Mouse (Mus musculus): Measurements from ENCODE around the gene Ssh2.
"Not testable (repeated sequence)": the region's sequence is repeated elsewhere in the genome, so short reads cannot be mapped to it uniquely, and the experiment has no call there.

The Ssh2 gene

DNA sequence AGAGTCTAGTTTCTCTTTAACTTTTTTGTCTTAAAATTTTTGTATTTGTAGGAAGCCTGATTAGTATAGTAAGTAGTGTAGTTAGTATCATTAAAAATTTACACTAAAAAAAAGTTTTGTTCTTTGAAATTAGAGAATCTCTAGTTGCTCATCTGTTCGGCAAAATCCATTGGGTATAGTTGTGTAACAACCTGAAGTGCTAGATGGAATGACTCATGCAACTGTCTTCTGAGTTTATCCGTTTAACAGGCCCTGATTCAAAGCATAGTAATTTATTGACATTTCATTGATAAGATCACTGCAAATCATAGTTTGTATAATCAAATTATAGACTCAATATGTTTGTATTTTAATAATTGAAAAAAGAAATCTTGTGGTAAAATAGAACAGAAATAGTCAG lies 14.7 kb downstream of the Ssh2 start:
- no peak for DNase-seq (ENCODE audit: low read depth, low spot score)

DNA sequence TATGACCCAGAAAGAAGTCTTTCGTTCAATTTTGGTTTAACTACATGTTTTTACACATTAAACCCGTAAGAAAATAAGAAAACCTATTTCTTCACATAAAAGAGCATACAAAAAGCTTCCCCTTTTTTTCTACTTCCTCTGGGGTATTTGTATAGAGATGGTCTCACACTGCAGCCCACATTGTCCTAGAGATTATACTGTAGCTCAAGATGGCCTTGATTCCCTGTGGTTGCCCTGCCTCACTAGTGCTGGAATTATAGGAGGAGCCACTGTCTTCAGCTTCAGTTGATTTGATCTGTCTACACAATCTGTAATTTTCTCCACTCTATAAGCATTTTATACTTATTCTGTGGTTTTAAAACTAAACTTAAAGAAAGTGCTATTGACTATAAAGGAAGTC lies 15.4 kb downstream of the Ssh2 start:
- no peak for DNase-seq (ENCODE audit: low read depth, low spot score)

DNA sequence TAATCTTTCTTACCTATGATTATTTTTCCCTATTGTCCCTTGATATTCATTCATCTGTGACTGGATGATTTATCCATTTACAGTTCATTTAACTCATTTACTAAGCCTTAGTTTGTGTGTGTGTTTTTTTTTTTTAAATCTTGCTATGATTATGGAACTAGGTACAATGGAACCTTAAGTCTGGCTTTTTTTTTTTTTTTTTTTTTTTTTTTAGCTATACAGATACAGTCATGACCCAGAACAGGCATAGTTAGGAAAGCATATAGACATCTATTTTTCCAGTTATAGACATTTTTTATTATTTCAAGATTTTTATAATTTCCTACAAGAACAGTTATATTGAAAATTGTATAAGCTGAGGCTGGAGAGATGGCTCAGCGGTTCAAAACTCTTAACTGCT lies 19.2 kb downstream of the Ssh2 start:
- no peak for DNase-seq (ENCODE audit: low read depth, low spot score)

DNA sequence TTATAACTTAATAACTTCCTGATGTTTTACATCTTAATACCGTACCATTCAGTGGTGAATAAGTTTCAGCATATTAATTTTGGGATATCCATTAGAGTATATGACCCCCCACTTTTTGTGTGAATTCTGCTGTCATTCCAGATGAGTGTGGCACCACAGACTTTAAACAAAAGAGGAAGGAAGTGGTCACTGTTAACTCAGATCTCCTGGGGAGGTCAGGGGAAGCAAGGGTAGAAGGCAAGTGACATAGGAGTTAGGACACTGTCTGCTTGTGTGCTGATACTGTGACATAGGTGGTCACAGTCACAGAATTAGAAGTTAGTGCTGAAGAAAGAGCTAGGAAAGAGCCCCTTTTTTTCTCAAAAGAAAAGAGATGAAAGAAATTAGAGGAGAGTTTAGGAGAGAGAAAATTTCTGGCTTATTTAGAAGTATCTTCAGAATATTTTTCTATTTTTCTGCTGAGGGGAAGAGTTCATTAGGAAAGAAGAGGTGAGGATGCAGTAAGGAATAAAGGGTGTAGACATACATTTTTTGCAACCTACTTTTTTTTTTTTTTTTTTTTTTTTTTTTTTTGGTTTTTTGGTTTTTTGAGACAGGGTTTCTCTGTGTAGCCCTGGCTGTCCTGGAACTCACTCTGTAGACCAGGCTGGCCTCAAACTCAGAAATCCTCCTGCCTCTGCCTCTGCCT lies 23.7 kb downstream of the Ssh2 start:
- DNase-seq (ENCODE audit: low read depth, low spot score) = peak; percentile 60

DNA sequence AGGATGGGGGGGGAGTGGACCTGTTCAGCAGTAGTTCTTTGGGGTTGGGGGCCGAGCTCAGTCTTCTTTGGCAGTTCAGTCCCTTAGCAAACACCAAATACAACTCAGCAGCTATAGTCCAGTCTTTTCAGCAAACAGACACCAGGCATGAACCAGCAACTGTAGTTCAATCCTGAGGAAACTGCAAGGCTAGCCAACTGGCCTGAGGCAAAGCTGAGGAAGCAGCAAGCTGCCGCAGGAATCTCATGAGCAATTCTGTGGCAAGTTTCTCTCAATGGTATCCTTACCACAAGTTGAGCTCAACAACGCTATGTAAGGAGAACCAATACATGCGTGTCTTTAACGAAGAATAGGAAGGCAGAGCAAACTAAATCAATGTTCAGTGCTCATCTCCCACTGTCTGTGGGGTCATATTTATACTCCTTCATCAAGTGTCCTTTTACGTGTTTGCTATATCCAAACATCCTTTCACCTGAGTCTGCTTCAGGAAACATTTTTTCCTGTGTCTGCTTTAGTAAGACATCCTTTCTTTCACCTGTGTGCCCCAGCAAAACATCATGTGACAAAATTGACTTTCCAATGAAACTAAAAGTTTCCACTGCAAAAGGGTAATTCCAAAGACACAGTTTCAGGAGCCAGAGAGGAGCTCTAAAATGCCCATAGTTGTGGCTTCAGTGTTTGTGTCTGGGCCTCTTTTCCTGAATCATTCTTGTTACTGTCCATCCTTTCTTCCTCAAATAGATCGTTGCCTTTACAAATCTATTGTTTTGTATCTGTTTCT lies 24.6 kb downstream of the Ssh2 start:
- no peak for DNase-seq (ENCODE audit: low read depth, low spot score)

DNA sequence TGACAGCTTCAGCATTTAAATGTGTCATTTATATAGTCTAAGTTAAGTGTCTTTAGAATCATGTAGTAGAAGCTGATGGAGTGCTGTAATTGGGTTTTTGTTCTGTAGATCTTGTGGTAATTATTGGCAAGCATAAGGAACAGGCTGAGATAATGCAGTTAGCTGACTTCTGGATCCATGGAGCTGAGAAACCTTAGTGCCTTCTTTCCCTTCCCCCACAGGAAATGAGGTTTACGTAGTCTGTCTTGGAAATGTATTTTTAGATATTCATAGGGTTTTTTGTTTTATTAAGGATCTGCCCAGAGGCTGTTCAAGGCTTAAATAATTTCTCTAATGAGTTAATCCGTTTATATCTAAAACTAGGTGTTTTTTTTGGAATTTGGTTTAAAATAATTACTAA lies 26.8 kb downstream of the Ssh2 start:
- no peak for DNase-seq (ENCODE audit: low read depth, low spot score)

DNA sequence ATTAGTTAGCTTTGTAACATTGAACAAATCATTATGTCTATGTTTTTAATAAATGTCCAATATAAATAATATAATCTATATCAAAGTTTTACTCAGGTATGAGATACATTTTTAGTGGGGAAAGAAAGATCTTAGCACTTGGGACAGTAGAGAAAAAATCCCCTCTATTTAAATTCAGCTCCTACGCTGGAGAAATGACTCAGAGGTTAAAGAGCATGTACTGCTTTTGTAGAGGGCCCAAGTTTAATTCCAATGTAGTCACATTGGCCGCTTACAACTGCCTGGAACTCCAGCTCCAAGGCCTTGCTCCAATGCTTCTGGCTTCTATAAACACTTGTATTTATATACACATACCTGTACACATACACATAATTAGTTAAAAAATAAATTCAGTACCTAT lies 36.7 kb downstream of the Ssh2 start:
- no peak for DNase-seq (ENCODE audit: low read depth, low spot score)

DNA sequence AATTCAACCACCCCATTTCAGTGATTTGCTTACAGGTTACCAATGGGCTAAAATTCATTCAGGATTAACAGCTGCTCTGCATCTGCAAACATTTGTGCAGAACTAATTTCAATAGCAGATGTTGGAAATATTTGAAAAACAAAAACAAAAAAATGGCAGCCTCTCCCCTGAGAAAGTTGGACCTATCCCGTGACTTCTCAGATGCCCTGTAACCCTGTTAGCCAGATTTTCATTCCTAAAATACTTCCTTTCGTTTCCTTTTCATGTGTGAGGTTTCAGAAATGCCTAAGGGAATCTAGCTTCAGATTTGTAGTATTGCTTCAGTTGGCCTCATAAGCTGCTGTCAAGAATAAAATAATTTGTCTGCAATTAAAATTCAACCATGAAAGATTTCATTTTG lies 43.4 kb downstream of the Ssh2 start:
- DNase-seq (ENCODE audit: low read depth, low spot score) = no peak

DNA sequence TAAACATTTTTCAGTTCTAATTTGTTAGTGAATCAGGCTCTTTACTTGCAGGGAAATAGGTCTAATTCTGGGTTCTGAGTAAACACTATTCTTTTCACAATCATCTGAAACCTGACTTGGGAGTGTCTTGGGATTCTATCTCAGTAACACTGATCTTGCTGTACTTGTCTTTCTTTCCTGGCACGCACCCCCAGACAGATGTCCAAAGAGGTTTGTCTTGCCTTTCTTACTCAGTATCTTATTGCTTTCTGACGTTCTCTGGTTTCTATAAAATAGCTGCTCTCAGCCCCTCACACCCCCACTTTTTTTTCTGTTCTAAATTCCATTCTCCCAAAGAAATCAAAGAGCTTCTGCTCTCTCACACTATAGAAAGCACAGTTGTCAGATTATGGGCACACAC lies 51.3 kb downstream of the Ssh2 start:
- no peak for DNase-seq (ENCODE audit: low read depth, low spot score)

DNA sequence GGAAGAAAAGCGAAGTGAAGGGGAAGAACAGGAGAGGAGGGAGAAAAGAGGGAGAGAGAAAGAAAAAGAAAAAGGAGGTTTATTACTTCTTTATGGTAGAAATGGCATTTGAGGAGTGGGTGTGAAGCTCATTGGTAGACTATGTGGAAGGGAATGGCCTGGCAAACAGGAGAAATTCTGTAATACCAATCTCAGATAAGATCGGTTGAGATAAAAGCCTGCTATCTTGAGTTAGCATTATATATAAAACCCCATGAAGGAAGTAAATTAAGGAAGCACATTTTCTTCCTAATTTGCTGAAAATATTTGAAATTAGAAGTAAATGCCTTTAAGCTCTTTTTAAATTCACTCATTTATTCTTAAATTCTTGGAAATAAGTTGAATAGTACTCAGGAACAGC lies 59.9 kb downstream of the Ssh2 start:
- no peak for DNase-seq (ENCODE audit: low read depth, low spot score)

DNA sequence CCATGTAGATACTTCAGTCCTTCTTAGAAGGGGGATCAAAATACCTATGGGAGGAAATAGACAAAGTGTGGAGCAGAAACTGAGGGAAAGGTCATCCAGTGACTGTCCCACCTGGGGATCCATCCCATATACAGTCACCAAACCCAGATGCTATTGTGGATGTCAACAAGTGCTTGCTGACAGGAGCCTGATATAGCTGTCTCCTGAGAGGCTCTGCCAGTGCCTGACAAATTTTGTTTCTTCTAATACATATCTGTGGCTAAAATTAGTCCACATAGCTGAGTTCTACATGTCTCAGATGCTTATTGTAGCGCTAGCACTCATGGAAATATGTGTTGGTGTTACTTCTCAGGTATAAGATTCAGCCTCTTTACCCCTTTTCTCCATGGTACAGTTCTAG lies 62.5 kb downstream of the Ssh2 start:
- not testable (repeated sequence) for DNase-seq (ENCODE audit: low read depth, low spot score)

DNA sequence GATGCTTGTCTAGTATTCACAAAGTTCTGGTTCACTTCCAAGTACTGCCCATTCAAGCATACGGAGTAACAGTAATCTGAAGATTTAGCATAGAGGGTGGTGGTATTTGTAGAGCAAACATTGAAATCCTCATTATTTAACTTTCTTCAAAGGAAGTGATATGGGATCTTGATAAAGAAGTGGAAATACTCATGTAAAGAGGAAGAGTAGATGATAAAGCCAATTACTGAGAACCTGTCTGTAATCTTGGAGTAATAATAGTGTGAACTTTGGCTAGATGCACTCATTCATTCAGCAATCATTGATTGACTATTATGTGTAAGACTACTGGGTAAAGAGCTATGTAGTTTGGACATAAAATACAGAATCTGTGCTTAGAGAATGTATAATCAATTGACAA lies 64.1 kb downstream of the Ssh2 start:
- no peak for DNase-seq (ENCODE audit: low read depth, low spot score)

DNA sequence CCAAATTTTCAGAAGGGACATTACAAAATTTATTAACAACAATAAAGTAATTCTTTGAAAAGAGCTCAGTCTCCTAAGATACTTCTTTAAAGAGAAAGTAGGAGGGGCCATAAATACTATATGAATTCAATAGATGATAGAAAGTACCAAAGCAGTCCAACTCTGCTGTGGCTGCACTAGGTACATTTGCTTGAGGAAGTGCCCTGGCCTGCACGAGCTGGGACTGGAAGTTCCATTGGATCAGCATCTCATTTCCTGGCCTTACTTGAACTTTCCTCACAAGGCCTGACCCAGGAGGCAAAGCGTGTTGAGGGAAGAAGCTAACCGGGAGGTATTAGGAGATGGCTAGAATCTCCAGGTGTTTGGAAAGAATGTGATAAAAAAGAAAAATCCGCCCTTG lies 75.4 kb downstream of the Ssh2 start:
- no peak for DNase-seq (ENCODE audit: low read depth, low spot score)

DNA sequence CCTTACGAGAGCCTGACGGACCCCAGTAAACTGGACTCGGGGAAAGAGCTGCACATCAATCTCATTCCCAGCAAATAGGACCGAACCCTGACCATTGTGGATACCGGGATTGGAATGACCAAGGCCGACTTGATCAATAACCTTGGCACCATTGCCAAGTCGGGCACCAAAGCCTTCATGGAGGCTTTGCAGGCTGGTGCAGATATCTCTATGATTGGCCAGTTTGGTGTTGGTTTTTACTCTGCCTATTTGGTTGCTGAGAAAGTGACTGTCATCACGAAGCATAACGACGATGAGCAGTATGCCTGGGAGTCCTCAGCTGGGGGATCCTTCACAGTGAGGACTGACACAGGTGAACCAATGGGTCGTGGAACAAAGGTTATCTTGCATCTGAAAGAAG lies 77.6 kb downstream of the Ssh2 start:
- DNase-seq (ENCODE audit: low read depth, low spot score) = not testable (repeated sequence)

DNA sequence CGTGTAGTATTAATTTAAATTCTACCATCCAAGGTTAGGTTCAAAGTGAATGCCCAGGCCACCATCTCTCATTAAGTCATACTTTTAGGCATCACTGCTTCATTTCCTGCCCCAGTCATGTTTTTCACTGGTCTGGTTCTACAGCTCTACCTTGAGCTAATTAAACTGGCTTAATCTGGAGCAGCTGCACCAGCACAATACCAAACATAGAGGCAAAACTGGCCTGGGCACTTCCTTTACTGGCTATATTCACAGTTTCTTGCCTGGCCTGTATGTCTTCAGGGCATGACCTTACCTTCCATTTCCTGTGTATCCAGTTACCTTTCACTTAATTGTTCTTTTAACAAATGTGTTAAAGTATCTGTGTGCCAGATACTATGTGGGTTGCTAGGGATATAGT lies 81.2 kb downstream of the Ssh2 start:
- DNase-seq (ENCODE audit: low read depth, low spot score) = no peak

DNA sequence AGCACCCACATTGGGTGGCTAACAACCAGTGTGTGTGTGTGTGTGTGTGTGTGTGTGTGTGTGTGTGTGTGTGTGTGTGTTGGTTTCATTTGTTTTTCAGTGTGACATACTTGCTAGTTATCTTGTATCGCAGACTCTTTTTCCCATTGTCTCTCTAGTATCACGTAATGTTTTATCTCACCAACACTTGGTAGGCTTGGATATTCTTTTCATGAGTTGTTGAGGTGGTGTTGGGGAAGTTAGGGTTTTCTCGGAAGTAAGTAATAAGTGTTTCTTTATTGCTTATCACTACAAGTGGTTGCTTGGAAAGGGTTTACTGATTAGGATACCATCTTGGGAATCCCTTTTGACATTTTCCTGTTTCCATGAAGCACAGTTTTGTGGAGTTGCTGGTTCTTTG lies 91.1 kb downstream of the Ssh2 start:
- DNase-seq (ENCODE audit: low read depth, low spot score) = no peak

DNA sequence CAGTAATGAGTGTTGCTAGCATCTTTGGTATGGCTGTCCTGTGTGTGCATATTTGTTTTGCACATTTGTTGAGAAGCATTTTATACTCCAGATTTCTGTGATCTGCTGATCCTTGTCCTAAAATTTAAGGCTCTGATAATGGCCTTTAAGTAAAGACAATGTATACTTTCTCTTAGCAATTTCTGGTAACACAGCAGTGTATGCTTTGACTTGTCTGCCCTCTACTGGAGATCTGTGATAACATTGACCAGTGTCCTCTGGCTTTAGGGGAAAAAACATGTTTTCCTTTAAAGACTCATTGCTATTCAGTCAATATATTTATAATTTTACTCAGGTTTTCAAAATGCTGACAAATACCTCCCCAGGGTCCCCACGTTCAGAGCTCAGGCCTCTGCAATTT lies 92.4 kb downstream of the Ssh2 start:
- peak; percentile 58 for DNase-seq (ENCODE audit: low read depth, low spot score)

DNA sequence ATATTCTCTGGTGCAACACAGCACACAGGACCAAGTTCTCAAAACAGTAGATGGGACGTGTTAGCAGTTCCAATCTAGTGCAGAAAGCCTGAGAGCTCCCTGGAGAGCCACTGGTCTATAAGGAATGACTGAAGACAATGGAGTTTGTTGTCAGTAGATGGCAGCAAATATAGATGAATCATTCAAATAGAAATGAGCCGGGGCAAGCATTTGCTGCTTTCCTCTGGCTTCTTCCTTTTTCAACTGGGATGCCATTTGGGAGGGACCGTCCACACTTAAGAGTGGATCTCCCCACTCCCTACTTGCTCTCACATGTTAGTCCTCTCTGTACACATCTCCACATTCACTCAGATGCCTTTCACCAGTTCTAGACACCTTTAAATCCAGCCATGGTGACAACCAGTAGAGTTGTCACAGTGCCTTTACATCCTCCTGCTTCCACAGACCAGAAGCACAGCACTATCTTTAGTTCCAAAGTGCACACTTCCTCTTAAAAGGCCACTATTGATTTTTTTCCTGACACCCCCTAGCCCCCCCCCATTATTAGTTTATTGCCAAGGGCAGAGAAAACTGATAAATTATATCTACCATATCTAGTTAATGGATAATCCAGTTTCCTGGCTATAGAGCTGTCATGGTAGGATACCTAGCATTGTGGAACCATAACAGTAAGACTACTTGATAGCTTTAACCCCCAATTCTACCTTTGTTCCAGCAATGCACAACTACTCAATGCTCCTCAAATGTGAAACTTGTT lies 101.8 kb downstream of the Ssh2 start:
- peak; percentile 32 for DNase-seq (ENCODE audit: low read depth, low spot score)

DNA sequence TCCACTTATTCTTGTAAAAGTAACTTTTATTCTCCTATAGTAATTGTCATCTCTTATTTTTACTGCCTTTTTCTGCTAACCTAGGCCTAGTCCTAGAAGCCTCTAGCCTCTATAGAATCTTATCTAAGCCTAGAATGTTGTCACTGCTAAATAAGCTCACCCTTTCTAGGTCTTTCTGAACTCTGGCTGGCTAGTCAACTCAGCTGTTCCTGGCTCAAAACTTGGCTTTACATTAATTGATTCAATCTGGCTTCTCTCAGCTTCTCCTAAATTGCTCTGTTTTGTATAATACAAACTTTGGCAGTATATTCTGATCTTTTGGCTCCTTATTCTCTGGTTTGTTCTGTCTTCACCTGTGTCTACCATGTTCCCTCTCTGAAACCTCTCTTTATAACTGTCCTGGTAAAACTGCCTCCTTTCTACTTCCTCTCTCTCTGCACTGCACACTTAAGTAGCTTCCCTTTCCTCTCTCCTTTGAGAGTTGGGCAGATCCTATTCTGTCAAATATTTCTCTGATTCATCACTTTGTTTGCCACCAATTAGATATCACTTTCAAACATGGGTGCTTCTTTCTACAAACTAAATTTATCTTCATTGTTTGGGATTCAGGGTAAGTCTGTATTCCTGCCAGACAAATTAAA lies 102.5 kb downstream of the Ssh2 start:
- no peak for DNase-seq (ENCODE audit: low read depth, low spot score)

DNA sequence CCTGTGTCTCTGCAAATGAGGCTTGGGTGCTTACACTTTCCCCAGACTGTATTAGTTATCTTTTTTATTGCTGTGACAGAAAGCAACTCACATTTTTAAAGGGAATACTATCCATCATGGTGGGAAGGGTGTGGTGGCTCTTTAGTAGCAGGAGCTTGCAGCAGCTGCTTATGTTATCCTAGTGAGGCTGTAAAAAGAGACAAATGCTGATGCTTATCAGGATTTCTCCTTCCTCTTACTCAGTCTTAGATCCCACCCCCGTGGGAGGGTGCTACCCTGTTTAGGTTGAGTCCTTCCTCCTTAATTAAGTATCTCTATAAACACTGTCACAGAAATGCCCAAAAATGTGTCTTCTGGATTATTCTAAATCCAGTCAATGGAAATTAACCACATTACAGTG lies 105.1 kb downstream of the Ssh2 start:
- no peak for DNase-seq (ENCODE audit: low read depth, low spot score)

DNA sequence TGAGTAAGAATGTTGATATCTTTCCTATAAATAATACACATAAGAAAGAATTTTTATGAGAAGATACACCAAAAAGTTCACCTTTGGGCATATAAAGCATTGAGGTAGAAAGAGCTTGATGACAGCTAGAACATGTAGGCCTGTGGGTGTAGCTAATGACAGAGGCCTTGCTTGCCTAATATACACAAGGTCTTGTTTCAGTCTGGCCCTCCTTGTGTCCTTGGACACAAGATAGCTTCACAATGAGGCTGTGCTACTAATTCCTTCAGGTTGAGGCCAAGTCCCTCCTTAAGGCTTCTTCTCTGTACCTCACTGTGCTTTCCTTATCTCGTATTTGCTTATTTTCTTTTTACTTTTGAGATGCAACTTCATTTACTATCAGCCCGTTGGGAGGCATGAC lies 114.4 kb downstream of the Ssh2 start:
- no peak for DNase-seq (ENCODE audit: low read depth, low spot score)

DNA sequence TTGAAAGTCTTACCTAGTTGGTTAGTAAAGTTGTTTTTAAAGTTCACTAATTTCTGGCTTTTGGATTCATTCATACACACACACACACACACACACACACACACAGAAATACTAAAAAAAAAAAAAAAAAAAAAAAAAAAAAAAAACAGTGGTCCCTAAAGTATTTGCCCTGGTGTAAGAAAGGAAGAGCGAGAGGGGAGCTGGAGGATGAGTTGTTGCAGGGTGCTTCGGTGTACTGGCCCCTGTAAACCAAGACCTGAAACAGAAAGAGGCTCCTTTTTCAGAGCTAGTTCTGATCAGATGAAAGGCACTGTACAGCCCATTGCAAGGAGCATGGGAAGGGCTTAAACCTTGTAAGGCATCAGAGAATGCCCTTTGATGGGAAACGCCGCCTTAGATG lies 131.2 kb downstream of the Ssh2 start:
- no peak for DNase-seq (ENCODE audit: low read depth, low spot score)
